Mouse (Mus musculus): Measurements from ENCODE around the gene Ubxn11. TPM values are rescaled to one million over a fixed set of nuclear protein-coding genes. Genes with fewer than 3 reads are reported as not detected.
A peak's percentile ranks its signal among the peaks of the same experiment; 100 is the strongest.

Ubxn11 gene
- total RNA-seq, 1 experiment = 12.4 TPM

GRCm38 (mm10) chr4:134102742-134103119, 361 bp downstream of the Ubxn11 start:
- H3K36me3 ChIP-seq (ENCODE audit: control insufficient read depth, insufficient read depth, low read length, poor library complexity, severe bottlenecking) = no peaks in the 10 kb centered on the region
- H3K27ac ChIP-seq (ENCODE audit: insufficient read depth, low read depth, low read length, poor library complexity, severe bottlenecking) = no peak overlapping the region
- no peak for DNase-seq (ENCODE audit: low read depth, low spot score)
- H3K4me1 ChIP-seq (ENCODE audit: control insufficient read depth in 2 of 2, insufficient read depth in 2 of 2, low read length in 2 of 2, poor library complexity in 1 of 2) = peaks cover 3 to 9% of the 10 kb centered on the region in 2 experiments; a peak in 2 of 4 replicates
- TF ChIP-seq ZNF384 (IDR thresholded peaks at IDR 0.05; ENCODE audit: low read depth, low read length) (no peak), HCFC1 (IDR thresholded peaks at IDR 0.05; ENCODE audit: borderline replicate concordance, insufficient read depth, low read length) (no peak), ZC3H11A (IDR thresholded peaks at IDR 0.05; ENCODE audit: borderline replicate concordance, low read depth, low read length) (no peak), CHD2 (IDR thresholded peaks at IDR 0.05; ENCODE audit: low read depth, low read length) (no peak), MAFK (IDR thresholded peaks at IDR 0.05; ENCODE audit: insufficient read depth, low read depth, low read length) (no peak)
- in situ Hi-C loops (cut with MboI; ENCODE audit: low sequenced_read_pairs in 2 of 2, unreplicated experiment in 2 of 2) = no loop called here
- no peaks in the 10 kb centered on the region for H3K9me3 ChIP-seq (ENCODE audit: control insufficient read depth, insufficient read depth, low read depth, low read length)
- peak overlapping the region; percentile 80 for H3K9ac ChIP-seq (ENCODE audit: insufficient read depth, low read depth, low read length, poor library complexity, severe bottlenecking)
- peak overlapping the region; percentile 83 to 86 for H3K4me3 ChIP-seq (ENCODE audit: insufficient read depth in 1 of 2, low read depth in 1 of 2, low read length in 2 of 2, poor library complexity in 1 of 2, severe bottlenecking in 1 of 2)

- in situ Hi-C loops (cut with MboI; ENCODE audit: low sequenced_read_pairs in 2 of 2, unreplicated experiment in 2 of 2) = no loop called here
- no peak overlapping the region for H3K27ac ChIP-seq (ENCODE audit: insufficient read depth, low read depth, low read length, poor library complexity, severe bottlenecking)
These were observed 3.7 kb downstream of the Ubxn11 start for GRCm38 (mm10) chr4:134106105-134106504.

GRCm38 (mm10) chr4:134107730-134108129, 5.4 kb downstream of the Ubxn11 start:
- Histone ChIP-seq H3K4me1 (ENCODE audit: control insufficient read depth in 2 of 2, insufficient read depth in 2 of 2, low read length in 2 of 2, poor library complexity in 1 of 2) (peaks cover 19 to 37% of the 10 kb centered on the region in 2 experiments; a peak in 3 of 4 replicates), H3K27ac (ENCODE audit: insufficient read depth, low read depth, low read length, poor library complexity, severe bottlenecking) (no peak overlapping the region), H3K9ac (ENCODE audit: insufficient read depth, low read depth, low read length, poor library complexity, severe bottlenecking) (no peak overlapping the region), H3K9me3 (ENCODE audit: control insufficient read depth, insufficient read depth, low read depth, low read length) (no peaks in the 10 kb centered on the region), H3K4me3 (ENCODE audit: insufficient read depth in 1 of 2, low read depth in 1 of 2, low read length in 2 of 2, poor library complexity in 1 of 2, severe bottlenecking in 1 of 2) (no peak overlapping the region), H3K36me3 (ENCODE audit: control insufficient read depth, insufficient read depth, low read length, poor library complexity, severe bottlenecking) (no peaks in the 10 kb centered on the region)
- in situ Hi-C loops (cut with MboI; ENCODE audit: low sequenced_read_pairs in 2 of 2, unreplicated experiment in 2 of 2) = no loop called here
- no peak for TF ChIP-seq HCFC1 (IDR thresholded peaks at IDR 0.05; ENCODE audit: borderline replicate concordance, insufficient read depth, low read length)
- no peak for TF ChIP-seq ZNF384 (IDR thresholded peaks at IDR 0.05; ENCODE audit: low read depth, low read length)
- TF ChIP-seq CHD2 (IDR thresholded peaks at IDR 0.05; ENCODE audit: low read depth, low read length) = no peak
- no peak for TF ChIP-seq ZC3H11A (IDR thresholded peaks at IDR 0.05; ENCODE audit: borderline replicate concordance, low read depth, low read length)
- no peak for TF ChIP-seq MAFK (IDR thresholded peaks at IDR 0.05; ENCODE audit: insufficient read depth, low read depth, low read length)
- no peak for DNase-seq (ENCODE audit: low read depth, low spot score)

More at GRCm38 (mm10) chr4:134106105-134106504, 3.7 kb downstream of the Ubxn11 start:
- Histone ChIP-seq H3K4me3 (ENCODE audit: insufficient read depth in 1 of 2, low read depth in 1 of 2, low read length in 2 of 2, poor library complexity in 1 of 2, severe bottlenecking in 1 of 2) (no peak overlapping the region), H3K36me3 (ENCODE audit: control insufficient read depth, insufficient read depth, low read length, poor library complexity, severe bottlenecking) (no peaks in the 10 kb centered on the region), H3K9me3 (ENCODE audit: control insufficient read depth, insufficient read depth, low read depth, low read length) (no peaks in the 10 kb centered on the region), H3K4me1 (ENCODE audit: control insufficient read depth in 2 of 2, insufficient read depth in 2 of 2, low read length in 2 of 2, poor library complexity in 1 of 2) (peaks cover 17 to 29% of the 10 kb centered on the region in 2 experiments; a peak in 2 of 4 replicates), H3K9ac (ENCODE audit: insufficient read depth, low read depth, low read length, poor library complexity, severe bottlenecking) (no peak overlapping the region)
- DNase-seq (ENCODE audit: low read depth, low spot score) = no peak
- TF ChIP-seq ZC3H11A (IDR thresholded peaks at IDR 0.05; ENCODE audit: borderline replicate concordance, low read depth, low read length) = no peak
- no peak for TF ChIP-seq ZNF384 (IDR thresholded peaks at IDR 0.05; ENCODE audit: low read depth, low read length)
- TF ChIP-seq CHD2 (IDR thresholded peaks at IDR 0.05; ENCODE audit: low read depth, low read length) = no peak
- TF ChIP-seq HCFC1 (IDR thresholded peaks at IDR 0.05; ENCODE audit: borderline replicate concordance, insufficient read depth, low read length) = no peak
- TF ChIP-seq MAFK (IDR thresholded peaks at IDR 0.05; ENCODE audit: insufficient read depth, low read depth, low read length) = no peak

GRCm38 (mm10) chr4:134108196-134108595, 5.8 kb downstream of the Ubxn11 start:
- DNase-seq (ENCODE audit: low read depth, low spot score) = no peak
- no peak for TF ChIP-seq ZC3H11A (IDR thresholded peaks at IDR 0.05; ENCODE audit: borderline replicate concordance, low read depth, low read length)
- TF ChIP-seq HCFC1 (IDR thresholded peaks at IDR 0.05; ENCODE audit: borderline replicate concordance, insufficient read depth, low read length) = no peak
- TF ChIP-seq MAFK (IDR thresholded peaks at IDR 0.05; ENCODE audit: insufficient read depth, low read depth, low read length) = no peak
- TF ChIP-seq CHD2 (IDR thresholded peaks at IDR 0.05; ENCODE audit: low read depth, low read length) = no peak
- TF ChIP-seq ZNF384 (IDR thresholded peaks at IDR 0.05; ENCODE audit: low read depth, low read length) = no peak
- no peaks in the 10 kb centered on the region for H3K36me3 ChIP-seq (ENCODE audit: control insufficient read depth, insufficient read depth, low read length, poor library complexity, severe bottlenecking)
- H3K4me1 ChIP-seq (ENCODE audit: control insufficient read depth in 2 of 2, insufficient read depth in 2 of 2, low read length in 2 of 2, poor library complexity in 1 of 2) = peaks cover 19 to 42% of the 10 kb centered on the region in 2 experiments; a peak in 3 of 4 replicates
- H3K9ac ChIP-seq (ENCODE audit: insufficient read depth, low read depth, low read length, poor library complexity, severe bottlenecking) = 0 out of 2 replicates have a peak overlapping the region, but pooled peaks have one; percentile 16
- no peak overlapping the region for H3K4me3 ChIP-seq (ENCODE audit: insufficient read depth in 1 of 2, low read depth in 1 of 2, low read length in 2 of 2, poor library complexity in 1 of 2, severe bottlenecking in 1 of 2)
- H3K9me3 ChIP-seq (ENCODE audit: control insufficient read depth, insufficient read depth, low read depth, low read length) = no peaks in the 10 kb centered on the region
- H3K27ac ChIP-seq (ENCODE audit: insufficient read depth, low read depth, low read length, poor library complexity, severe bottlenecking) = no peak overlapping the region
- in situ Hi-C loops (cut with MboI; ENCODE audit: low sequenced_read_pairs in 2 of 2, unreplicated experiment in 2 of 2) = no loop called here

Measured in ES-E14 (cell line).